Mouse (Mus musculus): ENCODE data around the gene Cwc27. TPM values are rescaled to one million over a fixed set of nuclear protein-coding genes. Genes with fewer than 3 reads are reported as not detected.
A peak's percentile ranks its signal among the peaks of the same experiment; 100 is the strongest.

Cwc27 gene
- polyA plus RNA-seq, 1 experiment from 2014 or later = 25.8 TPM

GRCm38 (mm10) chr13:104759381-104759780, 57.6 kb downstream of the Cwc27 start:
- Histone ChIP-seq H3K27ac (replicated peaks) (no peak overlapping the region), H3K4me1 (replicated peaks) (no peaks in the 10 kb centered on the region), H3K27me3 (no peaks in the 10 kb centered on the region), H3K4me2 (no peak overlapping the region), H3K9ac (no peak overlapping the region), H3K4me3 (no peak overlapping the region), H3K9me3 (no peaks in the 10 kb centered on the region), H3K36me3 (no peaks in the 10 kb centered on the region)
- ATAC-seq (ENCODE audit: low read depth) = no peak
- WGBS = 100% methylated on average over 1 of the region's 1 CpGs

- Histone ChIP-seq H3K27me3 (no peaks in the 10 kb centered on the region), H3K4me1 (replicated peaks) (no peaks in the 10 kb centered on the region), H3K27ac (replicated peaks) (no peak overlapping the region), H3K36me3 (no peaks in the 10 kb centered on the region), H3K4me3 (no peak overlapping the region), H3K9me3 (no peaks in the 10 kb centered on the region), H3K4me2 (no peak overlapping the region), H3K9ac (no peak overlapping the region)
- no peak for ATAC-seq (ENCODE audit: low read depth)
These were observed 69.9 kb downstream of the Cwc27 start for GRCm38 (mm10) chr13:104747032-104747431.

DNA sequence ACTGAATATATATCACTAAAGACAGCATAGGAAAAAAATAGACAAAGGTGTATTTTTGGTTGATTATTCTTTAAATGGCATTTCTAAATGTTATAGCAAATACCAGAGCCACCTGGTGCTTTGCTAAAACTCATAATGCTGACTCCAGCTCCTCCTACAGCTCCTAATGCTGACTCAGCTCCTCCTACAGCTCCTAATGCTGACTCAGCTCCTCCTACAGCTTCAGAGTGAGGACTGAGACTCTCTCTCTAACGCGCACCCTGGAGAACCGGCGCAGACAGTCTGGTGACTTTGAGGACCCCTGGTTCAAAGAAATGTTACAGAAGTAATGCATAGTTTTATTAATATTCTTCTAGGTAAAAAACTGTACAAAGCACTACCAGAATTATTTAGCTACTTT, 74.1 kb downstream of the Cwc27 start:
- Histone ChIP-seq H3K9me3 (no peaks in the 10 kb centered on the region), H3K4me3 (no peak overlapping the region), H3K9ac (no peak overlapping the region), H3K4me2 (no peak overlapping the region), H3K27me3 (no peaks in the 10 kb centered on the region), H3K36me3 (no peaks in the 10 kb centered on the region), H3K4me1 (replicated peaks) (no peaks in the 10 kb centered on the region), H3K27ac (replicated peaks) (no peak overlapping the region)
- 87% methylated on average over 4 of the region's 4 CpGs for WGBS
- ATAC-seq (ENCODE audit: low read depth) = no peak

GRCm38 (mm10) chr13:104729261-104730046, 87.5 kb downstream of the Cwc27 start:
- no peak for ATAC-seq (ENCODE audit: low read depth)
- Histone ChIP-seq H3K27me3 (no peaks in the 10 kb centered on the region), H3K4me2 (no peak overlapping the region), H3K4me3 (no peak overlapping the region), H3K36me3 (peaks cover 8% of the 10 kb centered on the region; the same call in 1 of the 2 replicates), H3K9me3 (no peaks in the 10 kb centered on the region), H3K27ac (replicated peaks) (no peak overlapping the region), H3K4me1 (replicated peaks) (no peaks in the 10 kb centered on the region), H3K9ac (no peak overlapping the region)
- 76% methylated on average over 3 of the region's 3 CpGs for WGBS

GRCm38 (mm10) chr13:104727681-104728080, 89.3 kb downstream of the Cwc27 start:
- Histone ChIP-seq H3K4me1 (replicated peaks) (no peaks in the 10 kb centered on the region), H3K9me3 (no peaks in the 10 kb centered on the region), H3K4me2 (no peak overlapping the region), H3K36me3 (peaks cover 8% of the 10 kb centered on the region; the same call in 1 of the 2 replicates), H3K27me3 (no peaks in the 10 kb centered on the region), H3K9ac (no peak overlapping the region), H3K27ac (replicated peaks) (no peak overlapping the region), H3K4me3 (no peak overlapping the region)
- ATAC-seq (ENCODE audit: low read depth) = no peak
- 93% methylated on average over 2 of the region's 2 CpGs for WGBS

GRCm38 (mm10) chr13:104720133-104720532, 96.8 kb downstream of the Cwc27 start:
- Histone ChIP-seq H3K27ac (replicated peaks) (no peak overlapping the region), H3K4me3 (no peak overlapping the region), H3K4me1 (replicated peaks) (no peaks in the 10 kb centered on the region), H3K36me3 (no peaks in the 10 kb centered on the region), H3K9ac (no peak overlapping the region), H3K4me2 (no peak overlapping the region), H3K27me3 (no peaks in the 10 kb centered on the region), H3K9me3 (no peaks in the 10 kb centered on the region)
- ATAC-seq (ENCODE audit: low read depth) = no peak
- 78% methylated on average over 5 of the region's 5 CpGs for WGBS

GRCm38 (mm10) chr13:104694612-104695355, 122.2 kb downstream of the Cwc27 start:
- Histone ChIP-seq H3K27ac (replicated peaks) (no peak overlapping the region; the same call in 1 of the 2 replicates), H3K4me2 (no peak overlapping the region), H3K4me3 (no peak overlapping the region), H3K36me3 (no peaks in the 10 kb centered on the region), H3K9ac (0 out of 2 replicates have a peak overlapping the region, but pooled peaks have one; percentile 1), H3K9me3 (no peaks in the 10 kb centered on the region), H3K27me3 (no peaks in the 10 kb centered on the region), H3K4me1 (replicated peaks) (peaks cover 12% of the 10 kb centered on the region)
- peak; percentile 79 for ATAC-seq (ENCODE audit: low read depth)
- WGBS = 58% methylated on average over 6 of the region's 6 CpGs

GRCm38 (mm10) chr13:104692710-104693109, 124.2 kb downstream of the Cwc27 start:
- H3K36me3 ChIP-seq = no peaks in the 10 kb centered on the region
- H3K9me3 ChIP-seq = no peaks in the 10 kb centered on the region
- no peak overlapping the region for H3K4me3 ChIP-seq
- ATAC-seq (ENCODE audit: low read depth) = no peak
- H3K4me2 ChIP-seq = no peak overlapping the region
- no peak overlapping the region for H3K9ac ChIP-seq
- H3K27me3 ChIP-seq = no peaks in the 10 kb centered on the region
- WGBS = 79% methylated on average over 3 of the region's 3 CpGs
- H3K4me1 ChIP-seq (replicated peaks) = peaks cover 12% of the 10 kb centered on the region
- no peak overlapping the region for H3K27ac ChIP-seq (replicated peaks)

- Histone ChIP-seq H3K4me1 (replicated peaks) (no peaks in the 10 kb centered on the region), H3K4me3 (no peak overlapping the region), H3K27me3 (no peaks in the 10 kb centered on the region), H3K36me3 (no peaks in the 10 kb centered on the region), H3K9me3 (no peaks in the 10 kb centered on the region), H3K9ac (no peak overlapping the region), H3K4me2 (no peak overlapping the region), H3K27ac (replicated peaks) (no peak overlapping the region)
- WGBS = 86% methylated on average over 2 of the region's 2 CpGs
- no peak for ATAC-seq (ENCODE audit: low read depth)
These were observed 131.4 kb downstream of the Cwc27 start for GRCm38 (mm10) chr13:104685537-104685936.

GRCm38 (mm10) chr13:104684361-104685011, 132.5 kb downstream of the Cwc27 start:
- Histone ChIP-seq H3K9me3 (no peaks in the 10 kb centered on the region), H3K4me3 (no peak overlapping the region), H3K4me1 (replicated peaks) (no peaks in the 10 kb centered on the region), H3K27ac (replicated peaks) (no peak overlapping the region), H3K36me3 (no peaks in the 10 kb centered on the region), H3K9ac (no peak overlapping the region), H3K27me3 (no peaks in the 10 kb centered on the region), H3K4me2 (no peak overlapping the region)
- no peak for ATAC-seq (ENCODE audit: low read depth)
- WGBS = 66% methylated on average over 6 of the region's 6 CpGs

DNA sequence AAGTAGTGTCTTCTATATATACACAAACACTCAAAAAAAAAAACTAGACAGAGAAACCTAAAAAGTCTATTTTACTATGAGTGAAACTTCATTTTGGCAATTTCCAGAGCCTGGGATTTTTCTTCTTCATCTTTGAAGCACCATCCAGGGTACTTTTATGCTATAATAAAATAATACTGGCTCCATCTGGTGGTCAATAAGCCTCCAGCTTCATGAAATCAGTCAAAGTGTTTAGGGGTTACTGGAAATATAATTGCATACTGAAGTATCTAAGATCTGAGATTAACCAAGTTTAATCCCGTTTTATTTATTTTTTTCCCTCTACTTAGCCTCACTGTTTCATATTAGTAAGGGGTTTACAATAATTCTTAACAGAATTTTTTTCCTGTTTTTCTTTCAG, 135.7 kb downstream of the Cwc27 start:
- Histone ChIP-seq H3K4me2 (no peak overlapping the region), H3K27me3 (no peaks in the 10 kb centered on the region), H3K36me3 (no peaks in the 10 kb centered on the region), H3K4me3 (no peak overlapping the region), H3K9me3 (no peaks in the 10 kb centered on the region), H3K4me1 (replicated peaks) (no peaks in the 10 kb centered on the region), H3K27ac (replicated peaks) (no peak overlapping the region), H3K9ac (no peak overlapping the region)
- no peak for ATAC-seq (ENCODE audit: low read depth)
- WGBS = 83% methylated on average over 1 of the region's 1 CpGs

- ATAC-seq (ENCODE audit: low read depth) = no peak
- Histone ChIP-seq H3K27ac (replicated peaks) (no peak overlapping the region), H3K4me3 (no peak overlapping the region), H3K4me1 (replicated peaks) (no peaks in the 10 kb centered on the region), H3K4me2 (no peak overlapping the region), H3K9ac (no peak overlapping the region), H3K27me3 (no peaks in the 10 kb centered on the region), H3K36me3 (peaks cover 18% of the 10 kb centered on the region), H3K9me3 (no peaks in the 10 kb centered on the region)
- 94% methylated on average over 9 of the region's 9 CpGs for WGBS
These were observed 155.8 kb downstream of the Cwc27 start for GRCm38 (mm10) chr13:104661188-104661587.

All from neural tube, embryonic 13.5 days (tissue).